Mouse (Mus musculus): Measurements from ENCODE around the gene Apobec1. TPM values are rescaled to one million over a fixed set of nuclear protein-coding genes. Genes with fewer than 3 reads are reported as not detected.
"Not testable (repeated sequence)": the region's sequence is repeated elsewhere in the genome, so short reads cannot be mapped to it uniquely, and the experiment has no call there.

Apobec1 gene
- polyA plus RNA-seq, 1 experiment = 3.2 TPM

- Histone ChIP-seq H3K4me3 (replicated peaks; ENCODE audit: insufficient read depth, low read depth, low read length) (no peak overlapping the region), H3K4me1 (ENCODE audit: control insufficient read depth, insufficient read depth, low read length) (no peaks in the 10 kb centered on the region), H3K27ac (ENCODE audit: insufficient read depth, low read length) (no peak overlapping the region), H3K27me3 (ENCODE audit: control insufficient read depth, insufficient read depth, low read length) (no peaks in the 10 kb centered on the region)
- WGBS = 89% methylated on average over 2 of the region's 2 CpGs
- no peak for TF ChIP-seq POLR2A (IDR thresholded peaks at IDR 0.05; ENCODE audit: borderline replicate concordance, insufficient read depth, low read length)
- no peak for TF ChIP-seq CTCF (IDR thresholded peaks at IDR 0.05; ENCODE audit: borderline replicate concordance, insufficient read depth, low read depth, low read length)
- DNase-seq = no peak
Measured at GRCm38 (mm10) chr6:122592905-122593304, 9.3 kb downstream of the Apobec1 start.

- no peak overlapping the region for H3K27ac ChIP-seq (ENCODE audit: insufficient read depth, low read length)
- no peaks in the 10 kb centered on the region for H3K27me3 ChIP-seq (ENCODE audit: control insufficient read depth, insufficient read depth, low read length)
- no peak for DNase-seq
- no peaks in the 10 kb centered on the region for H3K4me1 ChIP-seq (ENCODE audit: control insufficient read depth, insufficient read depth, low read length)
- TF ChIP-seq POLR2A (IDR thresholded peaks at IDR 0.05; ENCODE audit: borderline replicate concordance, insufficient read depth, low read length) (no peak), CTCF (IDR thresholded peaks at IDR 0.05; ENCODE audit: borderline replicate concordance, insufficient read depth, low read depth, low read length) (no peak)
- no peak overlapping the region for H3K4me3 ChIP-seq (replicated peaks; ENCODE audit: insufficient read depth, low read depth, low read length)
- WGBS = 82% methylated on average over 13 of the region's 13 CpGs
Measured at GRCm38 (mm10) chr6:122591027-122591758, 11.1 kb downstream of the Apobec1 start.

- Histone ChIP-seq H3K4me1 (ENCODE audit: control insufficient read depth, insufficient read depth, low read length) (no peaks in the 10 kb centered on the region), H3K27me3 (ENCODE audit: control insufficient read depth, insufficient read depth, low read length) (no peaks in the 10 kb centered on the region), H3K27ac (ENCODE audit: insufficient read depth, low read length) (no peak overlapping the region), H3K4me3 (replicated peaks; ENCODE audit: insufficient read depth, low read depth, low read length) (no peak overlapping the region)
- TF ChIP-seq CTCF (IDR thresholded peaks at IDR 0.05; ENCODE audit: borderline replicate concordance, insufficient read depth, low read depth, low read length) = no peak
- no peak for TF ChIP-seq POLR2A (IDR thresholded peaks at IDR 0.05; ENCODE audit: borderline replicate concordance, insufficient read depth, low read length)
- DNase-seq = no peak
- WGBS = 69% methylated on average over 1 of the region's 1 CpGs
Measured at GRCm38 (mm10) chr6:122579086-122579485, 23.2 kb downstream of the Apobec1 start.

- Histone ChIP-seq H3K27ac (ENCODE audit: insufficient read depth, low read length) (no peak overlapping the region), H3K27me3 (ENCODE audit: control insufficient read depth, insufficient read depth, low read length) (no peaks in the 10 kb centered on the region), H3K4me3 (replicated peaks; ENCODE audit: insufficient read depth, low read depth, low read length) (no peak overlapping the region), H3K4me1 (ENCODE audit: control insufficient read depth, insufficient read depth, low read length) (no peaks in the 10 kb centered on the region)
- DNase-seq = no peak
- 93% methylated on average over 3 of the region's 3 CpGs for WGBS
- TF ChIP-seq POLR2A (IDR thresholded peaks at IDR 0.05; ENCODE audit: borderline replicate concordance, insufficient read depth, low read length) (no peak), CTCF (IDR thresholded peaks at IDR 0.05; ENCODE audit: borderline replicate concordance, insufficient read depth, low read depth, low read length) (no peak)
Measured at GRCm38 (mm10) chr6:122577030-122577429, 25.2 kb downstream of the Apobec1 start.

GRCm38 (mm10) chr6:122575037-122575436 lies 27.2 kb downstream of the Apobec1 start:
- not testable (repeated sequence) for DNase-seq; H3K27ac ChIP-seq (ENCODE audit: insufficient read depth, low read length); H3K27me3 ChIP-seq (ENCODE audit: control insufficient read depth, insufficient read depth, low read length); H3K4me1 ChIP-seq (ENCODE audit: control insufficient read depth, insufficient read depth, low read length); H3K4me3 ChIP-seq (replicated peaks; ENCODE audit: insufficient read depth, low read depth, low read length)
- WGBS = 88% methylated on average over 1 of the region's 1 CpGs

- Histone ChIP-seq H3K4me1 (ENCODE audit: control insufficient read depth, insufficient read depth, low read length) (no peaks in the 10 kb centered on the region), H3K27me3 (ENCODE audit: control insufficient read depth, insufficient read depth, low read length) (no peaks in the 10 kb centered on the region), H3K4me3 (replicated peaks; ENCODE audit: insufficient read depth, low read depth, low read length) (no peak overlapping the region), H3K27ac (ENCODE audit: insufficient read depth, low read length) (no peak overlapping the region)
- TF ChIP-seq POLR2A (IDR thresholded peaks at IDR 0.05; ENCODE audit: borderline replicate concordance, insufficient read depth, low read length) (no peak), CTCF (IDR thresholded peaks at IDR 0.05; ENCODE audit: borderline replicate concordance, insufficient read depth, low read depth, low read length) (no peak)
- no peak for DNase-seq
- 64% methylated on average over 3 of the region's 3 CpGs for WGBS
Measured at GRCm38 (mm10) chr6:122571617-122571959, 30.7 kb downstream of the Apobec1 start.

- no peaks in the 10 kb centered on the region for H3K27me3 ChIP-seq (ENCODE audit: control insufficient read depth, insufficient read depth, low read length)
- H3K4me3 ChIP-seq (replicated peaks; ENCODE audit: insufficient read depth, low read depth, low read length) = no peak overlapping the region
- H3K4me1 ChIP-seq (ENCODE audit: control insufficient read depth, insufficient read depth, low read length) = no peaks in the 10 kb centered on the region
- WGBS = 73% methylated on average over 8 of the region's 8 CpGs
- H3K27ac ChIP-seq (ENCODE audit: insufficient read depth, low read length) = no peak overlapping the region
- DNase-seq = no peak
- no peak for TF ChIP-seq POLR2A (IDR thresholded peaks at IDR 0.05; ENCODE audit: borderline replicate concordance, insufficient read depth, low read length)
- no peak for TF ChIP-seq CTCF (IDR thresholded peaks at IDR 0.05; ENCODE audit: borderline replicate concordance, insufficient read depth, low read depth, low read length)
Measured at GRCm38 (mm10) chr6:122570695-122571616, 31.3 kb downstream of the Apobec1 start.

GRCm38 (mm10) chr6:122569762-122570161 lies 32.5 kb downstream of the Apobec1 start:
- WGBS = 91% methylated on average over 1 of the region's 1 CpGs
- no peaks in the 10 kb centered on the region for H3K27me3 ChIP-seq (ENCODE audit: control insufficient read depth, insufficient read depth, low read length)
- no peak overlapping the region for H3K27ac ChIP-seq (ENCODE audit: insufficient read depth, low read length)
- TF ChIP-seq POLR2A (IDR thresholded peaks at IDR 0.05; ENCODE audit: borderline replicate concordance, insufficient read depth, low read length) (no peak), CTCF (IDR thresholded peaks at IDR 0.05; ENCODE audit: borderline replicate concordance, insufficient read depth, low read depth, low read length) (no peak)
- DNase-seq = no peak
- H3K4me3 ChIP-seq (replicated peaks; ENCODE audit: insufficient read depth, low read depth, low read length) = no peak overlapping the region
- no peaks in the 10 kb centered on the region for H3K4me1 ChIP-seq (ENCODE audit: control insufficient read depth, insufficient read depth, low read length)

All from cerebellum, adult 2 months (tissue).